Mouse (Mus musculus): ENCODE results near the gene Pde10a. TPM values are rescaled to one million over a fixed set of nuclear protein-coding genes. Genes with fewer than 3 reads are reported as not detected.

Pde10a gene
- total and polyA plus RNA-seq, 3 experiments = 0.04 to 0.41 (median 0.21) TPM

GRCm38 (mm10) chr17:8505669-8506426 lies 19.3 kb upstream of the Pde10a start:
- peaks cover 0 to 14% of the 10 kb centered on the region in 2 experiments; a peak in 2 of 4 replicates for H3K4me1 ChIP-seq (ENCODE audit: control insufficient read depth in 1 of 2, insufficient read depth in 2 of 2)
- no peaks in the 10 kb centered on the region for H3K9me3 ChIP-seq (replicated peaks; ENCODE audit: low read length)
- H3K9ac ChIP-seq (ENCODE audit: insufficient read depth, low read depth) = peak overlapping the region; percentile 36
- no peak overlapping the region for H3K27ac ChIP-seq (ENCODE audit: insufficient read depth, low read depth)
- TF ChIP-seq MAX (IDR thresholded peaks at IDR 0.05; ENCODE audit: low read length) (0 out of 2 replicates have a peak, but pooled peaks have one; percentile 29), MAFK (IDR thresholded peaks at IDR 0.05; ENCODE audit: insufficient replicate concordance, low read length) (0 out of 2 replicates have a peak, but pooled peaks have one; percentile 49), ETS1 (conservative IDR thresholded peaks at IDR 0.05; ENCODE audit: low read depth, low read length) (no peak), CHD2 (IDR thresholded peaks at IDR 0.05; ENCODE audit: low read length) (0 out of 2 replicates have a peak, but pooled peaks have one; percentile 48), E2F4 (IDR thresholded peaks at IDR 0.05; ENCODE audit: insufficient replicate concordance, low read depth, low read length) (no peak), MXI1 (IDR thresholded peaks at IDR 0.05; ENCODE audit: low read depth, low read length) (no peak)
- in situ Hi-C loops (cut with MboI; ENCODE audit: low pct_ligation_motif_present, low pct_unique_long_range_greater_than_20kb, low sequenced_read_pairs) (no loop called here), dilution Hi-C loops (cut with MboI; ENCODE audit: extremely low pct_ligation_motif_present, extremely low pct_unique_long_range_greater_than_20kb, low sequenced_read_pairs) (no loop called here)
- peak overlapping the region in 2 of 3 experiments; percentile 33 to 52 for H3K4me3 ChIP-seq (replicated peaks in 1 of 3; ENCODE audit: low read depth in 2 of 3, low read length in 2 of 3, poor library complexity in 1 of 3)
- DNase-seq (ENCODE audit: extremely low read depth) = peak; percentile 65
- H3K79me2 ChIP-seq (replicated peaks; ENCODE audit: control insufficient read depth, extremely low read depth, insufficient read depth, poor library complexity, severe bottlenecking) = no peaks in the 10 kb centered on the region
- peak overlapping the region; percentile 78 for H3K4me2 ChIP-seq (ENCODE audit: insufficient read depth, low read depth, poor library complexity, severe bottlenecking)
- peaks cover 9% of the 10 kb centered on the region for H3K27me3 ChIP-seq (replicated peaks)
- no peaks in the 10 kb centered on the region for H3K36me3 ChIP-seq (replicated peaks in 1 of 2; ENCODE audit: control insufficient read depth in 1 of 2, insufficient read depth in 1 of 2, low read length in 1 of 2)

GRCm38 (mm10) chr17:8506726-8507125 lies 18.4 kb upstream of the Pde10a start:
- Histone ChIP-seq H3K27ac (ENCODE audit: insufficient read depth, low read depth) (no peak overlapping the region), H3K4me3 (replicated peaks in 1 of 3; ENCODE audit: low read depth in 2 of 3, low read length in 2 of 3, poor library complexity in 1 of 3) (no peak overlapping the region), H3K9ac (ENCODE audit: insufficient read depth, low read depth) (no peak overlapping the region), H3K36me3 (replicated peaks in 1 of 2; ENCODE audit: control insufficient read depth in 1 of 2, insufficient read depth in 1 of 2, low read length in 1 of 2) (no peaks in the 10 kb centered on the region), H3K4me1 (ENCODE audit: control insufficient read depth in 1 of 2, insufficient read depth in 2 of 2) (peaks cover 0 to 14% of the 10 kb centered on the region in 2 experiments; a peak in 2 of 4 replicates), H3K27me3 (replicated peaks) (peaks cover 6% of the 10 kb centered on the region), H3K79me2 (replicated peaks; ENCODE audit: control insufficient read depth, extremely low read depth, insufficient read depth, poor library complexity, severe bottlenecking) (no peaks in the 10 kb centered on the region), H3K4me2 (ENCODE audit: insufficient read depth, low read depth, poor library complexity, severe bottlenecking) (no peak overlapping the region), H3K9me3 (replicated peaks; ENCODE audit: low read length) (no peaks in the 10 kb centered on the region)
- in situ Hi-C loops (cut with MboI; ENCODE audit: low pct_ligation_motif_present, low pct_unique_long_range_greater_than_20kb, low sequenced_read_pairs) = no loop called here
- TF ChIP-seq GABPA (IDR thresholded peaks at IDR 0.05; ENCODE audit: insufficient replicate concordance, low read depth, low read length) (no peak), RAD21 (IDR thresholded peaks at IDR 0.05; ENCODE audit: low read depth, low read length) (no peak), KAT2A (IDR thresholded peaks at IDR 0.05; ENCODE audit: insufficient replicate concordance, low read length) (no peak), ZMIZ1 (IDR thresholded peaks at IDR 0.05; ENCODE audit: low read depth, low read length) (no peak), MAFK (IDR thresholded peaks at IDR 0.05; ENCODE audit: insufficient replicate concordance, low read length) (no peak), JUND (conservative IDR thresholded peaks at IDR 0.05; ENCODE audit: low read depth, low read length) (no peak), USF1 (IDR thresholded peaks at IDR 0.05; ENCODE audit: low read depth, low read length) (no peak), IRF4 (IDR thresholded peaks at IDR 0.05; ENCODE audit: low read depth, low read length) (no peak), MEF2A (IDR thresholded peaks at IDR 0.05; ENCODE audit: borderline replicate concordance, low read depth, low read length) (no peak), CHD2 (IDR thresholded peaks at IDR 0.05; ENCODE audit: low read length) (no peak), MYC (IDR thresholded peaks at IDR 0.05; ENCODE audit: low read depth, low read length) (no peak), ELF1 (IDR thresholded peaks at IDR 0.05; ENCODE audit: low read depth, low read length) (no peak), SIN3A (IDR thresholded peaks at IDR 0.05; ENCODE audit: low read length) (no peak)
- no peak for DNase-seq (ENCODE audit: extremely low read depth)
- dilution Hi-C loops (cut with MboI; ENCODE audit: extremely low pct_ligation_motif_present, extremely low pct_unique_long_range_greater_than_20kb, low sequenced_read_pairs) = no loop called here

Data from CH12.LX (cell line).